Mouse (Mus musculus) liver, embryonic 14.5 days (tissue): Measurements from ENCODE around the gene Zg16. TPM values are rescaled to one million over a fixed set of nuclear protein-coding genes. Genes with fewer than 3 reads are reported as not detected.

Experiments
- ATAC-seq: fragments of 200-750 bp; cut with Nextera tagmentation; 2 replicates; pipeline ENCODE4 v1.8.0; 2017; ENCODE audit warnings: moderate number of reproducible peaks, mild to moderate bottlenecking, moderate library complexity; ENCODE audit not compliant: insufficient read depth
- DNase-seq, 3 experiments: peaks; one replicate each; pipeline ENCODE4 v3.0.0-alpha.2; 2012 to 2013; ENCODE audit warnings: low read depth in 3 of 3, low spot score in 3 of 3
- H3K27ac ChIP-seq: fragments of 300-500 bp; sonication (generic); 2 replicates; pipeline ENCODE4 v1.5.1; 2014; ENCODE audit warnings: moderate library complexity, mild to moderate bottlenecking, control low read depth, inconsistent platforms
- H3K27me3 ChIP-seq: fragments of 300-500 bp; sonication (generic); 2 replicates; pipeline ENCODE4 v1.6.1; 2014; ENCODE audit warnings: mild to moderate bottlenecking, low read length, moderate library complexity; ENCODE audit not compliant: control insufficient read depth, insufficient read depth
- H3K36me3 ChIP-seq: fragments of 300-500 bp; sonication (generic); replicated peaks from 2 replicates; pipeline ENCODE4 v1.6.1; 2014; ENCODE audit warnings: low read depth; ENCODE audit not compliant: control insufficient read depth, insufficient read depth
- H3K4me1 ChIP-seq, 2 experiments: fragments of 200-500 bp in 1 of 2; fragments of 300-500 bp in 1 of 2; sonication (generic) in 1 of 2; replicated peaks; 2 replicates each; pipeline ENCODE4 v1.6.1; 2012 to 2014; ENCODE audit warnings: antibody characterized with exemption in 1 of 2, inconsistent platforms in 1 of 2, low read length in 1 of 2; ENCODE audit not compliant: control insufficient read depth in 2 of 2, insufficient read depth in 2 of 2
- H3K4me2 ChIP-seq: fragments of 300-500 bp; sonication (generic); 2 replicates; pipeline ENCODE4 v1.6.1; 2014; ENCODE audit warnings: low read depth, mild to moderate bottlenecking, control low read depth, moderate library complexity
- H3K4me3 ChIP-seq, 2 experiments: fragments of 200-500 bp in 1 of 2; fragments of 300-500 bp in 1 of 2; sonication (generic) in 1 of 2; 2 replicates each; pipeline ENCODE4 v1.5.1; 2012 to 2014; ENCODE audit warnings: low read depth in 2 of 2, low read length in 2 of 2, mild to moderate bottlenecking in 2 of 2, control low read depth in 1 of 2, inconsistent platforms in 1 of 2, moderate library complexity in 1 of 2; ENCODE audit not compliant: insufficient read depth in 1 of 2
- H3K9ac ChIP-seq: fragments of 300-500 bp; sonication (generic); replicated peaks from 2 replicates; pipeline ENCODE4 v1.6.1; 2014; ENCODE audit warnings: mild to moderate bottlenecking, control low read depth, moderate library complexity
- H3K9me3 ChIP-seq: fragments of 300-500 bp; sonication (generic); 2 replicates; pipeline ENCODE4 v1.6.1; 2016; ENCODE audit warnings: low read length, mixed read lengths; ENCODE audit not compliant: control insufficient read depth
- CTCF ChIP-seq: IDR thresholded peaks from 2 replicates; pipeline ENCODE4 v1.5.1; 2016; ENCODE audit warnings: antibody characterized with exemption, low read depth, control low read depth
- EP300 ChIP-seq: IDR thresholded peaks from 2 replicates; pipeline ENCODE4 v1.6.1; 2016; ENCODE audit warnings: antibody characterized with exemption, low read depth
- WGBS: fragments of 180-500 bp; shearing (Covaris S2); extraction: QIAGEN DNeasy Blood & Tissue Kit; methylation state at CpG from one replicate; pipeline ENCODE4 v1.1.7; 2014; ENCODE audit not compliant: insufficient replicate concordance; 5-methylcytosine and 5-hydroxymethylcytosine counted together
- polyA plus RNA-seq, 2 experiments: library from polyadenylated mRNA; depleted of rRNA in 1 of 2; stranded (reverse) in 1 of 2; unstranded in 1 of 2; fragments of >200 nt; fragmentation: Nextera tagmentation in 1 of 2; extraction: Ambion mirVana in 1 of 2; gene quantifications; 2 replicates each; pipeline versions ENCODE4 v1.2.1 to v1.2.3; 2012 to 2014

Gene Zg16
- polyA plus RNA-seq, 2 experiments: 0.08 TPM; not detected in 1

- H3K27ac ChIP-seq: no peak overlapping the region
- ATAC-seq (no peak), DNase-seq (no peak)
- H3K9me3 ChIP-seq: no peaks in the 10 kb centered on the region
- no peak overlapping the region for H3K4me2 ChIP-seq
- H3K4me1 ChIP-seq: peaks cover 0 to 9% of the 10 kb centered on the region in 2 experiments; a peak in 2 of 4 replicates
- 77% methylated on average over 4 of the region's 4 CpGs for WGBS
- H3K4me3 ChIP-seq: no peak overlapping the region
- no peaks in the 10 kb centered on the region for H3K27me3 ChIP-seq
- TF ChIP-seq CTCF (no peak), EP300 (no peak)
- no peak overlapping the region for H3K9ac ChIP-seq
- H3K36me3 ChIP-seq: no peaks in the 10 kb centered on the region
These were observed 11.8 kb upstream of the Zg16 start for GRCm38 (mm10) chr7:127098950-127099349.

DNA sequence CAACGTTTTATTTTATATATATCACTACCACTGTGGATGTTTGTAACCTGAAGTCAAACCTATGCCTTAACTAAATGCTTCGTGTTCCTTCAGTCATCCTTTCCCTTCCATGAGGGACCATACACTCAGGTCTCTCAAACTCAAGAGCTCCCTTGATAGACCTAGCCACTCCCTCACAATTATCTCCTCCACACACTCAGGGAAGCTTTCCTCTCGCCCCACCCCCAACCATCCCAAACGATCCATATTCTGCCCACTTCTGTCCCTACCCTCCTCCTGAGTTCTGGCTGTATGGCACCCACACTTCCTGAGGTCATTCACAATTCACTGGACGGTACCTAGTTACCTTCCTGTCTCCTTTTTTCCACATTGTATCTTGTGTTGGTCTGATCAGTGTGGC, 11.4 kb upstream of the Zg16 start:
- Histone ChIP-seq H3K9me3 (no peaks in the 10 kb centered on the region), H3K4me1 (peaks cover 0 to 9% of the 10 kb centered on the region in 2 experiments; a peak in 2 of 4 replicates), H3K27me3 (no peaks in the 10 kb centered on the region), H3K4me2 (no peak overlapping the region), H3K9ac (no peak overlapping the region), H3K27ac (no peak overlapping the region), H3K36me3 (no peaks in the 10 kb centered on the region), H3K4me3 (no peak overlapping the region)
- WGBS: 56% methylated on average over 5 of the region's 5 CpGs
- no peak for TF ChIP-seq EP300
- TF ChIP-seq CTCF: no peak
- DNase-seq (no peak), ATAC-seq (no peak)

DNA sequence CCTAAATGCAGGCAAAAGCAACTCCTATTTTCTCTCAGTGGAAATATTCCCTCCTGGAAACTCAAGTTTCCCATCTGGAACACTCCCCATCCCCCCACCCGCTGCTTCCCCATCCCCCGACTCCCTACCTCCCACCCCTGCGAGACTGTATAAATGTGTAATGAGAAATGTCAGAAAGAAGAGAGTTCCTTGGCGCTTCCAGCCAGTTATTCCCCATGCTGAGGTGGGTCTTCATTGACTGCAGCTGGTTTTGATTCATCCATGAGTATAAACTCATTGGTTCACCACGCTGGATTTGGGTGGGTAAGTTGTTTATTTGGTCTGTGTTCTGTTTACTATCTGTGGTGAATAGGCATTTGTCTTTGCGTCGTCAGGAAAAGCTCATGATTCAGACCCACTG, 9.3 kb upstream of the Zg16 start:
- Histone ChIP-seq H3K4me2 (no peak overlapping the region), H3K27me3 (no peaks in the 10 kb centered on the region), H3K4me1 (peaks cover 0 to 14% of the 10 kb centered on the region in 2 experiments; a peak in 3 of 4 replicates), H3K36me3 (no peaks in the 10 kb centered on the region; the same call in 1 of the 2 replicates), H3K4me3 (no peak overlapping the region), H3K9ac (no peak overlapping the region), H3K27ac (no peak overlapping the region), H3K9me3 (no peaks in the 10 kb centered on the region)
- no peak for ATAC-seq
- DNase-seq: no peak
- 68% methylated on average over 7 of the region's 7 CpGs for WGBS
- TF ChIP-seq CTCF (no peak), EP300 (no peak)

- H3K9me3 ChIP-seq: no peaks in the 10 kb centered on the region
- TF ChIP-seq EP300 (no peak), CTCF (no peak)
- peaks cover 9 to 33% of the 10 kb centered on the region in 2 experiments for H3K4me1 ChIP-seq
- no peak overlapping the region for H3K4me3 ChIP-seq
- no peaks in the 10 kb centered on the region for H3K27me3 ChIP-seq
- no peak overlapping the region for H3K27ac ChIP-seq
- no peak for DNase-seq
- no peak overlapping the region for H3K4me2 ChIP-seq
- H3K36me3 ChIP-seq: no peaks in the 10 kb centered on the region; the same call in 1 of the 2 replicates
- H3K9ac ChIP-seq: no peak overlapping the region
- WGBS: 76% methylated on average over 3 of the region's 3 CpGs
- ATAC-seq: no peak
These were observed 6.8 kb upstream of the Zg16 start for GRCm38 (mm10) chr7:127093914-127094313.

GRCm38 (mm10) chr7:127091114-127091896, 4.2 kb upstream of the Zg16 start, which contains the start of gene AI467606:
TSS of gene AI467606 (plus strand) at chr7:127091359.
- H3K4me1 ChIP-seq: peaks cover 17 to 38% of the 10 kb centered on the region in 2 experiments
- peak within 1 kb of the TSS; percentile 76 for H3K9ac ChIP-seq
- peak; percentile 72 to 83 (median 75) for DNase-seq

More at GRCm38 (mm10) chr7:127091114-127091896, 4.2 kb upstream of the Zg16 start, which contains the start of gene AI467606:
- H3K9me3 ChIP-seq: no peaks in the 10 kb centered on the region
- WGBS: 11% methylated on average over 16 of the region's 16 CpGs
- peak within 1 kb of the TSS; percentile 57 to 74 for H3K4me3 ChIP-seq
- no peaks in the 10 kb centered on the region; the same call in 1 of the 2 replicates for H3K36me3 ChIP-seq
- H3K27me3 ChIP-seq: no peaks in the 10 kb centered on the region
- H3K27ac ChIP-seq: peak within 1 kb of the TSS; percentile 21
- no peak for TF ChIP-seq CTCF
- peak; percentile 71 for TF ChIP-seq EP300
- peak; percentile 87 for ATAC-seq
- H3K4me2 ChIP-seq: peak within 1 kb of the TSS; percentile 59
